Mouse (Mus musculus) right cerebral cortex, postnatal 36 days (tissue): ENCODE measurements at regions not wholly inside any gene's neighbourhood (a gene's known extent, or its start where the extent isn't known, plus 50 kb on each side); places are given as distances from the start of the nearest gene placed in this dataset.

Experiments
- DNase-seq, 2 experiments: peaks; one replicate each; pipeline ENCODE4 v3.0.0; 2022; ENCODE audit warnings: low spot score in 2 of 2, mixed read lengths in 1 of 2

DNA sequence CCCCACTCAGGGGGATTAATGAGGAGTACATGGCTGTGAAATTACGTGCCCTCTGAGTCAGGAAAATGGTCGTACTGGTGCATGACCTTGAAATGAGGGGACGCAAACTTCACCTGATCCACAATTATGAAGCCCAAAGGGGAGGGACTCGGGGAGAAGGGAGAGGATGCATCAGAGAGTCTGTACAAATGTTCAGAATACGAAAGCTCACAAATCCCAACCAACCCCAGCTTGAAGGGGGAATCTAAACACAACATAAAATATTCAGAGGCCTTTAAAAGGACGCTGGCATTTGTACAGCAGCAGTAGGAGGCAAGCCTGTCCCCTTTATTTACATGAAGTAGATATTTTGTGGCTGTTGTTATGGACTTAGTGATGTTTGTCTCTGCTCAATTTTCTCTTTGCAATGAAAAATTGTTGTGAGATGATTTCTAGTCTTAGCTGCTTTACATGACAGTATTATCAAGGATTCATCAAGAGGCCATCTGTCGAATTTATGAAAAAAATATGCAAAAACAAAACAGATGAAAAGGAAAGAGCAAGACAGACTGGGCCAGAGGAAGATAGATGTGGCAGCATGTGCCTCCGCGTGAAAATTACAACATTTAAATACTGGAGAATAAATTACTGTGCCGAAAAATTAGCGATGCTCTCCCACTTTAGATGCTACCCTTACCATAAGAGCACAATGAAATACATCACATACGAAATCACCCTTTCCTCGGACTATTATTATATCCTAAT lies 695.3 kb downstream of the 1700064H15Rik start:
- DNase-seq = no peak

- DNase-seq = no peak
Observed at GRCm38 (mm10) chr3:18934891-18935290, 693.6 kb downstream of the 1700064H15Rik start.

- DNase-seq = no peak
Observed at GRCm38 (mm10) chr3:18937333-18938122, 690.9 kb downstream of the 1700064H15Rik start.

DNA sequence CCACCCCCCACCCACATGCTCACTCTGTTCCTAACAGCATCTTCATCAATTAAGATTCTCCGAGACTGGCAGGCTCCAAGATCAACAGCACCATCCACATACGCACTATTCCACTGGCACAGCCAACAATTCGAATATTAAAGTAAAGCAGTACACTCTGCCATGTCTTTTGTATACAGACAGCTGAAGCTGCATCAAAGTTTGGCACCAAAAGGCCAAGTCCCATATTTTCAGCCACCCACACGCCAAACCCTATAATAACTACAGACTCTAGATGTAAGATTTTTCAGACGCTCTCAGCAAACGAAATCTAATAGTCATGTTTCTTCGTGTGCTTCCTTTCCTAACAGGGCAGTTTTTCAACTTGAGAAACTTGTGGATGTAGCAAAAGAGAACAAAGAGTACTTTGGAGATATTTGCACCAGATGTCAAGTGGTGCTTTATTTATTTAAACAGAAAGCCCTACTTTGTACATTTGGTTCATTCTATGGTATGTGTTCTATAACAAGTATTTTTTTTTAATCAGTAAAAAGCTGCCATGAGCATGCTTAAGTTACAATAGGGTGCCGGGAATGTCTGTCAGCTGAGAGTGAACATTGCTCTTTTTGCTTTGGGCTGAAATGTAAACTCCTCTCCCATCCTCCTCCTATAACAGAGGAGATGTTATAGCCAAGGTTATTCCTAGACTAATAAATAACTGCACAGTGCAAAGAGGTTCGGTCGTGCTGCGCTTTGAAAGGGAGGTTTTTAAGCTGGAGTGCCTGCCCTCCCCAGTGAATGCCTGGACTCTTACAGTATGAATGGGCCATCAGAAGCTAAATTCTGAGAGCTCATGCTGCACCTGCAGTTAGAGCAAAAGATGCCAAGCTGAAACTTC lies 686.9 kb downstream of the 1700064H15Rik start:
- DNase-seq = peak; percentile 32 to 38

DNA sequence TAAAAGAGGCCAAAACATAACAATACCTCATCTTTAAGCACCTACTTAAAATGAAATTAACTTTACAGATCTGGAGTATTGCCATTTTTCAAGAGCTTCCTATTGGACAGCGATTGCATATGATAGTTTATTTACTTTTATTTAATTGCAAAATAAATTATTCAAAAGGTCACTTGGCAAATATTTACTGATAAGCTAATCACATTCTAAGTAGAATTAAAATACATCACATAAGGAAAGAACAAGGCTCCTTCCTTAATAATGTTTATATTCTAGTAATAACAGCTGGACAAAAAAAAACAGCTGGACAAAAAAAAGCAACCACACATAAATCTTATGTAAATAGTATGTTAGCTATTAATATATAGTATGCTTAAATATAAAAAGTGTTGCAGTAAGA lies 668.1 kb downstream of the 1700064H15Rik start:
- DNase-seq = no peak

DNA sequence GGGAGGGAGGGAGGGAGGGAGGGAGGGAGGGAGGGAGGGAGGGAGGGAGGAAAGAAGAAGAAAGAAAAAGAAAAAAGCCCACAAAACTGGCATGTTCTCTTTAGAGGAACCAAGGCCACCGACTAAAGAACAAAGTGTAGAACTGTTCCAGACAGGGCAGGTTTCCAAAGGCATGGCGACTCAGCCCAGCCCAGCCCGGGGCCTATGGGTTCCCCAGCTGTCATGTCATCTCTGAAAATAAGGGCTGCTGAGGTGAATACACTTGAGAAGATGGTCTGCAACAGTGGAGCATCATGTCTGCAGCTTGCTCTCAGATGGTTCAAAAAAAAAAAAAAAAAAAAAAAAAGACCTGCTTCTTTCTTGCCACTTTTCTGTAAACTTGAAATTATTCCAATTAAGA lies 639.8 kb downstream of the 1700064H15Rik start:
- DNase-seq = no peak

- no peak for DNase-seq
Observed at GRCm38 (mm10) chr3:18989577-18990240, 638.8 kb downstream of the 1700064H15Rik start.

DNA sequence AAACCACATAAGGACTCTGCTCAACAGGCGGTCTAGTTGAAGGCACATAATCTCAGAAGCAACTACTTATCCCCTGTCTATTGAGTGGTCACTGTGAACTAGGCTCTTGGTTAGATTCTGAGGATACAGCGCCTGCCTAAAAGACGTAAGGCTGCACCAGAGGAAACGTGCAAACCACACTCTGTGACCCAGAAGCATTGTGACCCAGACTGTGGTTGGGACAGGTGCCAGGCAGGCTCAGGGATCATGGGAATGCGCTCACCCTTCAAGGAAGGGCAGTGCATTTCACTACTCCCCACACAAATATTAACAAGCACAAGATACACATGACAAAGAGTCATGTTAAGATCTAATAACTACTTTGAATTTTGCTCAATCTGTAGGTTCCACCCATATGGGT lies 628.3 kb downstream of the 1700064H15Rik start:
- DNase-seq = no peak

GRCm38 (mm10) chr3:19002056-19002455 lies 626.4 kb downstream of the 1700064H15Rik start:
- DNase-seq = no peak

DNA sequence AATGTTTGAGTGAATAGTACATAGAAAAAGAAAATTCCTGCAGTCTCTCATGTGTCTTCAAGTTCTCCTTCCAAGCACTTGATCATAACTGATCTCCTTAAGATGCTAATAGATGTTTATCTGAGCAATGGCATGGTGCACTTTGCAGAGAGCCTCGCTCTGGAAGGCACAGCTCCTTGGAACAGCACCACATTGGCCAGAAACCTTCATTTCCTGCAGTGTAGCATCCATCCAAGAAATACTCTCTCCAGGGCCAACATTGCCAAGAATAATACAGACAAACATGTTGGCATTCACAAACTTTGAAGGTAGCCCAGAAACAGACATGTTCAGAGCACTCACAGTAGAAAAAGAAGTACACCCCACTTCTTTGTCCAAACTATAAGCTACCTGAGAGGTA lies 623.7 kb downstream of the 1700064H15Rik start:
- DNase-seq = no peak

GRCm38 (mm10) chr3:19044566-19044965 lies 583.9 kb downstream of the 1700064H15Rik start:
- DNase-seq = no peak

DNA sequence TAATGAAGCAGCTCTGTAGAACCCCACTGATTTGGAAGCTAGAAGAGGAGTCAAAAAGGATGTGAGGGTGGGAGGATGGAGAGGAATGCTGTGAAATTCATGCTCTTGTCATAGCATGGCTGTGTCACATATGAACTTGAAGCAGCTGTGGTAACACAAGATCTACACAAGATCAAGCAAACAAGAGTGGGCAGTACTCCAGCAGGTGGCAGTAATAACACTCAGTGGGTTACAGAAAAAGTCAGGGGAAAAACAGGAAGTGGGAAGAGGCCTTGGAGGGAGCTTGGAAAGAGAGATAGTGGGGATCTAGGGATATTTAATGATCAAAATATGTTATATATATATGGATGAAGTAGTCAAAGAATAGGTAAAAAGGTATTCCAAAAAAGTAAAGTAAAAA lies 582.5 kb downstream of the 1700064H15Rik start:
- DNase-seq = no peak

GRCm38 (mm10) chr3:19046610-19047009 lies 581.9 kb downstream of the 1700064H15Rik start:
- no peak for DNase-seq

DNA sequence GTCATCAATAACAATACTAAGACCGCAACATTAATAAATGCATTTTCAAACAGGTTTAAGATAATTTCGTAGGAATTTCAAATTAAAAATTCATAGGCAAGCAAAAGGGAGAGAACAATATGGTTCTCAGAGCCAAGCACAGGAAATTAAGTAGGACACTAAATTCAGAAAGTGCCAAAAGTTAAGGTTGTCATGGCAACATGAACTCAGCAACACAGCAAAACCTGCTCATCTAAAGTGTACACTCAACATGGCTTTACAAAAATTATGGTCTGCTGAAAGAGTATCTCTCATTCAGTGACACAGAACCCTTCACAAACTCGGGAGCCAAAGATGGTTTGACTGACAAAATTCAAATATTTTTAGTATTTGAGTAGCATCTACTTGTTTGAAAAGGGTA lies 572.5 kb downstream of the 1700064H15Rik start:
- DNase-seq = no peak

- DNase-seq = no peak
Observed at GRCm38 (mm10) chr3:19056623-19057022, 571.9 kb downstream of the 1700064H15Rik start.

GRCm38 (mm10) chr3:19059906-19060870 lies 568.3 kb downstream of the 1700064H15Rik start:
- DNase-seq = no peak

GRCm38 (mm10) chr3:19061488-19062248 lies 566.8 kb downstream of the 1700064H15Rik start:
- DNase-seq = no peak

- peak in 1 of 2 experiments; percentile 29 for DNase-seq
Observed at GRCm38 (mm10) chr3:19062249-19062859, 566.1 kb downstream of the 1700064H15Rik start.

DNA sequence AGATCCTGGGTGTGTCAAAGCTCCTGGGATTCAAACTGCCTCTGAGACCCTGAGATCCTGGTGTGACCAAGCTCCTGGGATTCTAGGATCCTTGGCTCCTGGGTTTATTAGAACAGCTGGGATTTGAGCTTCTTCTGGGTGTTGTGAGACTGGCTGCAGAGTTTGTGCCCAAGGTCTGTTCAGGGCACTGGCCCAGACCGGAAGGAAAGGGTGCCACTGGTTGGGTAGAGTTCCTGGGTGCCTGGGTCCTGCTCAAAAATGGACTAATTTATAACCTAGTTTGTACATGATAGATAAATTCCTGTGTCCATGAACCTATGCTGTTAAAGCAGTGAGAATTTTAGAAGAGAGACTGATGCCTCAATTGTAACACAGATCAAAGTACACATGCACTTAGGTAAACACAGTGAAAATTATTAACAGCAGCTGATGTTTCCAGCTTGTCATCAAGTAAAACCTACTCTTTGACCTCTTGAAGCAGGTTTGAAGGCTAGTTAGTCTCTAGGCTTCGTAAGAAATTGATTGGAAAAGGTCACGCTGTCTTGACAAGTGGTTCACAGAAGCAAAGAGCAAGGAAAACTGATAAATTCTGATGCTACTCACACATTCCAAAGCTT lies 561.2 kb downstream of the 1700064H15Rik start:
- no peak for DNase-seq
